Mouse (Mus musculus) hindbrain, embryonic 12.5 days (tissue): Measurements from ENCODE around the gene Slc1a3. TPM values are rescaled to one million over a fixed set of nuclear protein-coding genes. Genes with fewer than 3 reads are reported as not detected.
A peak's percentile ranks its signal among the peaks of the same experiment; 100 is the strongest.
"Not testable (repeated sequence)": the region's sequence is repeated elsewhere in the genome, so short reads cannot be mapped to it uniquely, and the experiment has no call there.

Source experiments
- ATAC-seq: fragments of 200-750 bp; cut with Nextera tagmentation; 2 replicates; pipeline ENCODE4 v1.8.0; 2017; ENCODE audit warnings: moderate TSS enrichment; ENCODE audit not compliant: low FRiP score
- H3K27ac ChIP-seq: fragments of 300-500 bp; sonication (generic); 2 replicates; pipeline ENCODE4 v1.5.1; 2016; ENCODE audit warnings: mild to moderate bottlenecking
- H3K27me3 ChIP-seq: fragments of 300-500 bp; sonication (generic); 2 replicates; pipeline ENCODE4 v1.6.1; 2016; ENCODE audit warnings: mild to moderate bottlenecking
- H3K36me3 ChIP-seq: fragments of 300-500 bp; sonication (generic); 2 replicates; pipeline ENCODE4 v1.6.1; 2016; ENCODE audit warnings: mild to moderate bottlenecking
- H3K4me1 ChIP-seq: fragments of 300-500 bp; sonication (generic); 2 replicates; pipeline ENCODE4 v1.6.1; 2016
- H3K4me2 ChIP-seq: fragments of 300-500 bp; sonication (generic); replicated peaks from 2 replicates; pipeline ENCODE4 v1.6.1; 2016; ENCODE audit warnings: mild to moderate bottlenecking
- H3K4me3 ChIP-seq: fragments of 300-500 bp; sonication (generic); 2 replicates; pipeline ENCODE4 v1.5.1; 2016; ENCODE audit warnings: mild to moderate bottlenecking
- H3K9ac ChIP-seq: fragments of 300-500 bp; sonication (generic); 2 replicates; pipeline ENCODE4 v1.6.1; 2016; ENCODE audit warnings: mild to moderate bottlenecking, moderate library complexity
- H3K9me3 ChIP-seq: fragments of 300-500 bp; sonication (generic); replicated peaks from 2 replicates; pipeline ENCODE4 v1.6.1; 2016; ENCODE audit warnings: mild to moderate bottlenecking
- WGBS: fragments of 180-500 bp; shearing (Covaris S2); methylation state at CpG from one replicate; pipeline ENCODE4 v1.1.7; 2016; 5-methylcytosine and 5-hydroxymethylcytosine counted together
- polyA plus RNA-seq: library from polyadenylated mRNA; unstranded; fragments of >200 nt; fragmentation: Nextera tagmentation; extraction: Ambion mirVana; gene quantifications from 2 replicates; pipeline ENCODE4 v1.2.1, GENCODE M21; 2016

Gene Slc1a3
- polyA plus RNA-seq, 1 experiment from 2014 or later: 112 TPM

DNA sequence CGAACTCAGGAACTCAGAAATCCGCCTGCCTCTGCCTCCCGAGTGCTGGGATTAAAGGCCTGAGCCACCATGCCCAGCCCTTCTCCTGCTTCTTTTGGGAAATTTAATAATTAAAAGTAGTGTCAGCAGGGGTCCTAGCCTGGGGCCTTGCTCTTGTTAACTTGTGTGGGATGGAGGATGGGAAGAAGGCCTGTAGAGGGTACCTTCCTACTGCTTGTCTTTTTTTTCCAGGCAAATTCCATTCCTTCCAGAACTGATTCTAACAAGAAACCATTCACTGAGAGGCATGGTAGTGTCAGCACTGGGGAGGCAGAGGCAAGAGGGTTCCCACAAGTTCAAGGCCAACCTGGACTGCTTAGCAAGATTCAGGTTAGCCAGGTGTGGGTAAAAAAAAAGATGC is 11.2 kb upstream of the Slc1a3 start:
- H3K4me1 ChIP-seq: no peaks in the 10 kb centered on the region
- no peaks in the 10 kb centered on the region for H3K9me3 ChIP-seq
- H3K27ac ChIP-seq: no peak overlapping the region
- no peak for ATAC-seq
- WGBS: 95% methylated on average over 3 of the region's 3 CpGs
- no peak overlapping the region for H3K4me3 ChIP-seq
- H3K36me3 ChIP-seq: no peaks in the 10 kb centered on the region
- no peak overlapping the region for H3K4me2 ChIP-seq
- H3K27me3 ChIP-seq: no peaks in the 10 kb centered on the region
- H3K9ac ChIP-seq: no peak overlapping the region

DNA sequence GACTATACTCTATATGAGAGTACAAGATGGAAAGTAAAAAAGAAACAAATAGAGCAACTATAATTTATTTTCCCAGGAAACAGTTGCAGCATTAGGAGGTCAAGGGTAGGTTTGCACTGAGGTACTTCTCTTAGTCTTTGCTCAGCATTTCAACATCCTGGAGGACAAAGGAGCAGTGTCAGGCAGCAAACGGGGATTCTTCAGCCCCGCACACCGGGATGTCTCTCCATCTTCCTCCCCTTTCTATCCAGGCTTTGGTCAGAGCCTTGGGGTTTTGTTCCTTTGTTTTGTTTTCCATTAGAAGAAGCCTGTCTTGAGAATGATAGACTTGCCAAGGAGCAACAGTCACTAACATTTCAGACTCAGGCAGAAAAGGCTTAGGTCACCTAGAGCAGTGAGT is 10.4 kb upstream of the Slc1a3 start:
- Histone ChIP-seq H3K9me3 (no peaks in the 10 kb centered on the region), H3K9ac (no peak overlapping the region), H3K4me3 (no peak overlapping the region), H3K27ac (no peak overlapping the region), H3K27me3 (no peaks in the 10 kb centered on the region), H3K4me2 (no peak overlapping the region), H3K36me3 (no peaks in the 10 kb centered on the region), H3K4me1 (peaks cover 5% of the 10 kb centered on the region)
- no peak for ATAC-seq
- 17% methylated on average over 3 of the region's 3 CpGs for WGBS

DNA sequence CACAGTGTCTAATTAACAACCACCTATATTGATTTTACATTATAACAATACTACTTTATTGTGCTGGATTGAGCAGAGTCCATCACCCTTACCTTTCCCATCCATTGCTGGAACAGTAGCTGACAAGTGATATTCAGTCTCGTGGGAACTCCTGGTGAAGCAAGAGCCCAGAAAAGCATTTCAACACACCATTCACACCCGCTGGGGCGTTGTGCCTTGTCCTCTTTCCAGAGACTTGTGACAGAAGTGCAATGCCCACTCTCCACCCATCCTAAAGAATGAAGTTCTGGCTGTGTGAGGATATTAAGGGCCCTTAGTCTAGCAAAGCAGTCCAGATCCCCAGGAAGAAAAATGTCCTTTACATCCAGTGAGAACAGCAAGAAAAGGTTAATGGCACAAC is 7.9 kb upstream of the Slc1a3 start:
- no peaks in the 10 kb centered on the region for H3K27me3 ChIP-seq
- H3K4me1 ChIP-seq: peaks cover 5% of the 10 kb centered on the region
- H3K9me3 ChIP-seq: no peaks in the 10 kb centered on the region
- 79% methylated on average over 3 of the region's 3 CpGs for WGBS
- no peak overlapping the region for H3K4me3 ChIP-seq
- no peaks in the 10 kb centered on the region for H3K36me3 ChIP-seq
- H3K9ac ChIP-seq: no peak overlapping the region
- no peak overlapping the region for H3K27ac ChIP-seq
- no peak overlapping the region for H3K4me2 ChIP-seq
- no peak for ATAC-seq

DNA sequence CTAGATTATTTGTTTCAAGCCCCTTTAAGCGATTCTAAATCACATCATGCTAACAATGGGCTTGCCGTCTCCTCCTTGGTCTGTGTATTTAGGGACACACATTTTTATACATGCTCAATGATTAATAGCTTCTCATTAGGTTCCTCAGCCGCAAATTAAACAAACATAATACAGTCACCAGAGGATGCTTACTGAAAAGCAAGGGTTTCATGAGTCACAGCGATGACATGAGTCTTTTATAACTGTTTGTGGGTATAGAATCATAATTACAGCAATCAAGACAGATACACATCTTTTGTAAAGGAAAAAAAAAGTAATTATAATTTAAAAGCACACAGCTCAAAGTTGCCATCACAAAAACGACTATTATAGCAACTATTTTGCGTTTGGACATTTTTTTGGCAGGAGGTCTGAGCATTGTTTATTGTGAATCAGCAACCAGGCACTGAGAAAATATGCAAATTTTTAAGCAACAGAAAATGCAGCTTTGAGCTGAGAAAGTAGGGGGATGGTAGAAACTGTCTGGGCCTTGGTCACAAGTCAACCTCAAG is 6.5 kb upstream of the Slc1a3 start:
- no peaks in the 10 kb centered on the region; the same call in 1 of the 2 replicates for H3K27me3 ChIP-seq
- WGBS: 24% methylated on average over 6 of the region's 6 CpGs
- peak overlapping the region; percentile 60; the same call in 1 of the 2 replicates for H3K27ac ChIP-seq
- no peaks in the 10 kb centered on the region for H3K9me3 ChIP-seq
- no peak overlapping the region for H3K4me3 ChIP-seq
- no peaks in the 10 kb centered on the region for H3K36me3 ChIP-seq
- peak overlapping the region; percentile 41 for H3K4me2 ChIP-seq
- H3K9ac ChIP-seq: no peak overlapping the region
- peaks cover 5% of the 10 kb centered on the region for H3K4me1 ChIP-seq
- ATAC-seq: peak; percentile 85

DNA sequence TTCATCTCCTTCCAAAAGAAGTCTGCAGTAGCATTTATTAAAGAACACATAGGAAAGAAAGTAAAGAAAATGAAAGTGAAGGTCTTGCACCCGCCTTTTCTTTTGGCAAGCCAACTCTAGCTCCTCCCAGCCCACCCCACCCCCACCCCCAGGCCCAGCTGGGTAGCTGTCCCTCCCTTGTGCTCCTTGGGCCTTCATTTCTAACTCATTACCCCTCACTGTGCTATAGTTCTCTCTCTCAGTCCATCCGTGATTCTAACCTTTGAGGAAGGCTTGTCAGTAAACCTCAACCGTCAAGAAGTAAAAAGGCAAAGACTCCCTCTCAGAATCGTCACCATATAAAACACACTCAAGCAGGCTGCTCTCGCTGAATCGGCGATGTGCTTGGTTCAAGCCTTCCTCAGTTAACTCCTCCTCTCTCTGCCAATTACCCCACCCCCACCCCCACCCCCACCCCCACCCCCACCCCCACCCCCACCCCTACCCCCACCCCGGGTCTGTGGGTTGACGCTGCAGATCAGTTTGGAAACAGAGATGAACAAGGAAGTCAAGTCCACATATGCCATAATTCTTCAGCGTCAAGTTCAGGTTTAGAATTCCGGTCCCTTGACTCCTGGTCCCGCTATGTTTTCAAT is 5.9 kb upstream of the Slc1a3 start:
- Histone ChIP-seq H3K9ac (no peak overlapping the region), H3K9me3 (no peaks in the 10 kb centered on the region), H3K36me3 (no peaks in the 10 kb centered on the region), H3K4me3 (peak overlapping the region; percentile 6; the same call in 1 of the 2 replicates), H3K27ac (peak overlapping the region; percentile 60; the same call in 1 of the 2 replicates), H3K27me3 (no peaks in the 10 kb centered on the region; the same call in 1 of the 2 replicates), H3K4me1 (peaks cover 5% of the 10 kb centered on the region), H3K4me2 (peak overlapping the region; percentile 41)
- WGBS: 9% methylated on average over 12 of the region's 12 CpGs
- ATAC-seq: peak; percentile 73

DNA sequence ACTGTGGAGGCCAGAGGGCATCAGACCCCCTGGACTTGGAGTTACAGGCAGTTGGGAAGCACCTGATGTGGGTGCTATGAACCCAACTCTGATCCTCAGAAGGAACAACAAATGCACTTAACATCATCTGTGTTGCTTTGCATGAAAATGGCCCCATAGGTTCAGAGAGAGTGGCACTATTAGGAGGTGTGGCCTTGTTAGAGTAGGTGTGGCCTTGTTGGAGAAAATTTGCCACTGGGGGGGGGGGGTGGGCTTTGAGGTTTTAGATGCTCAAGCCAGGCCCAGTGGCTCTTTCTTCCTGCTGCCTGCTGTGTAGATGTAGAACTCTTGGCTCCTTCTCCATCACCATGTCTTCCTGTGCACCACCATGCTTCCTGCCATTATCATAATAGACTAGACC is 5.1 kb upstream of the Slc1a3 start:
- Histone ChIP-seq H3K27ac (no peak overlapping the region), H3K27me3 (no peaks in the 10 kb centered on the region; the same call in 1 of the 2 replicates), H3K4me1 (peaks cover 8% of the 10 kb centered on the region), H3K4me3 (no peak overlapping the region), H3K4me2 (no peak overlapping the region), H3K9ac (no peak overlapping the region), H3K9me3 (no peaks in the 10 kb centered on the region), H3K36me3 (no peaks in the 10 kb centered on the region)
- ATAC-seq: no peak

DNA sequence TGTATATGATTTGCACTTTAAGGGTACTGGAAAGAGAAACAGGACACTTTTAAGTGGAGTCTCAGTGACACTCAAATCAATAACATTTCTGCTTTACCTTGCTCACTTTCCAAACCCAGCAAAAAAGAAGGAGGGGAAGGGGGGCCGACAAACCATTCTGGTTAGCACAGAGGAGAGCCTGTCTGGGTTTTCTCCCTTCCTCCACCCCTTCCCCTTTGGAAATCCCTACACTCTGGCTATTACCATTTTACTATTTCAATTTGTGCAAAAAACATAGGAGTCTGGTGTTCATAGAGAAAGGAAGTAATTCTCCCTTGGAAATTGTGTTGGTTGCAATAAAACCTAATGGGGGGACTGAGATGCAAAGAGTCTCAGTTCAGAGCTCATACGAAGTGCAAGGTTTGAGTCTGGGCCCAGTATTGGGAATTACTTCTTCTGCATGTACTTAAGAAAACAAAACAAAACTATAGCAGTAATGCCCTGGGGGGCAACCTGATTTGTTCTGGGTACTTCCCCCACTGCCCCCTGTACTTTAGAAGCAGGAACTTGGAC is 1.9 kb upstream of the Slc1a3 start:
- no peak overlapping the region for H3K4me2 ChIP-seq
- no peaks in the 10 kb centered on the region for H3K9me3 ChIP-seq
- H3K36me3 ChIP-seq: no peaks in the 10 kb centered on the region
- H3K27me3 ChIP-seq: no peaks in the 10 kb centered on the region; the same call in 1 of the 2 replicates
- H3K9ac ChIP-seq: no peak overlapping the region
- peaks cover 9% of the 10 kb centered on the region for H3K4me1 ChIP-seq
- H3K4me3 ChIP-seq: no peak overlapping the region
- H3K27ac ChIP-seq: no peak overlapping the region
- WGBS: 69% methylated on average over 2 of the region's 2 CpGs
- no peak for ATAC-seq

DNA sequence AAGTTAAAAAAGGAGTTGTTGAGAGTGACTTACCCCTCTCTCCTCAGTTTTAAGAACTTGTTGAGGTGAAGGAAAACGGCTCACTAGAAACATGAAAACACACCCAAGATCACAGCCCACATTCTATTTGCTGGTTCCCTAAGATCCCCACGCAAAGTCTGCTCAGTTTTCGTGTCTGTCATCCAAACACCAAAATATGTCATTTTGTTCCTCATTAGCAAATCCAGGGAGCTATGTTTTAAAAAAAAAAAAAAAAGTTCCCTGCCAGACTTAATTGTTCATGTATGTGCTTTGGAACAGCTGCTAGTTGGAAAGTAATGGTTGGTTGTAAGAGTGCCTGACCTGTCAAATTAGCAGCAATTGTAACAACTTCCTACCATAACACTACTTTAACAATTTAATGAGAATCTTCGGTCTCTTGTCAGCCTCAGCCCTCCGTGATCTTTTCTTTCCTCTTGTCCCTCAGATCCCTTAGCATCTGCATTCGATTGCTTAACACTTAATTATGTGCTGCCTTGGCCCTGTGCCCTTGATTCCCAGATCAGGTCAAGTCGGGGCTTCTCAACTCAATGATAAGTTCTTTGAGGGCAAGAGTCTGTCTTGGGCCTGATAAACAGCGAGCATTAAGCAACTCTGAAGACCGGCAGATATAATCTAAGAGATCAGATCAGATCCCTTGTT is 1.2 kb upstream of the Slc1a3 start:
- Histone ChIP-seq H3K36me3 (no peaks in the 10 kb centered on the region), H3K27me3 (no peaks in the 10 kb centered on the region; the same call in 1 of the 2 replicates), H3K9me3 (no peaks in the 10 kb centered on the region), H3K4me3 (no peak overlapping the region), H3K4me1 (peaks cover 11% of the 10 kb centered on the region), H3K4me2 (no peak overlapping the region), H3K9ac (no peak overlapping the region), H3K27ac (no peak overlapping the region)
- 72% methylated on average over 9 of the region's 9 CpGs for WGBS
- no peak for ATAC-seq

DNA sequence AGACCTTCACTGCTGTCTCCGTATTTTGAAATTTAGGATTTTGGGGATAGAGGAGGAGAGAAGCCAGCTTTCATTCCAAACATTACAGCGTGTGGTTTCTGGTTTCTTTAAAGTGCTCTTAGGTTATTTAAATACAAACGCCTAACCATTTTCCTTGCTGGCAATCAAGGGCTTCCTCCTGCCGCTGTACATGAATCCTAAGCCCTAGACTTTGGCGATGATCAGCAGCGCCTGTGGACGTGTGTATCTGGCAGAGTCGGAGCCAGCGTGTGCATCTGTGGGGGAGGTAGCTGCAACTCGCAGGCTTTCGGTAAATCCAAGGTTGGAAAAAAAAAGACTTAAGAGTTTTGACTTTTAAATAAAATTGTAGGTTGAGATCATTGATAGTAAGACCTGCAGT is 986 bp downstream of the Slc1a3 start:
- Histone ChIP-seq H3K36me3 (no peaks in the 10 kb centered on the region), H3K27me3 (no peaks in the 10 kb centered on the region; the same call in 1 of the 2 replicates), H3K9ac (peak overlapping the region; percentile 70), H3K4me1 (peaks cover 7% of the 10 kb centered on the region; the same call in 1 of the 2 replicates), H3K27ac (no peak overlapping the region), H3K4me2 (peak overlapping the region; percentile 85), H3K4me3 (peak overlapping the region; percentile 59), H3K9me3 (no peaks in the 10 kb centered on the region)
- 2% methylated on average over 11 of the region's 11 CpGs for WGBS
- peak; percentile 64; the same call in 1 of the 2 replicates for ATAC-seq

DNA sequence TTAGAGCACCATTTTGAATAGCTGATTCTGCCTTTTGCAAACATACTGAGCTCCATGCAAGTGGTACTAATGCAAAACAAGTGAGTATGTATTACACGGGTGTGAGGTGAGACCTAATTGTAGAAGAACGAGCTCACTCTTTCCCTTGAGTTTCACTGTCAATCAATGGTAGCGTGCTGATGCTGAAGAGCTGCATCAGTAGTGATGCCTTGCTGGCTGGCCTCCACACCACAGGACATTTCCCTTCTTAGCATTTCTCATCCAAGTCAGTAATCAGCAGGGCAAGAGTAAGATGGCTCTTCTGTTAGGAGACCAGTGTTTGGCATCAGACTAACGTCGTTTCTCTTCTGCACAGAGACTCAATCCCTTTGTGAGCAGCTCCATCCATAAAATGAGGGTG is 4.0 kb downstream of the Slc1a3 start:
- H3K27ac ChIP-seq: 0 out of 2 replicates have a peak overlapping the region, but pooled peaks have one; percentile 7
- H3K36me3 ChIP-seq: no peaks in the 10 kb centered on the region
- no peak overlapping the region for H3K4me2 ChIP-seq
- H3K27me3 ChIP-seq: no peaks in the 10 kb centered on the region
- no peak overlapping the region for H3K4me3 ChIP-seq
- WGBS: 81% methylated on average over 5 of the region's 5 CpGs
- peaks cover 7% of the 10 kb centered on the region; the same call in 1 of the 2 replicates for H3K4me1 ChIP-seq
- ATAC-seq: no peak
- H3K9me3 ChIP-seq: no peaks in the 10 kb centered on the region
- H3K9ac ChIP-seq: no peak overlapping the region

DNA sequence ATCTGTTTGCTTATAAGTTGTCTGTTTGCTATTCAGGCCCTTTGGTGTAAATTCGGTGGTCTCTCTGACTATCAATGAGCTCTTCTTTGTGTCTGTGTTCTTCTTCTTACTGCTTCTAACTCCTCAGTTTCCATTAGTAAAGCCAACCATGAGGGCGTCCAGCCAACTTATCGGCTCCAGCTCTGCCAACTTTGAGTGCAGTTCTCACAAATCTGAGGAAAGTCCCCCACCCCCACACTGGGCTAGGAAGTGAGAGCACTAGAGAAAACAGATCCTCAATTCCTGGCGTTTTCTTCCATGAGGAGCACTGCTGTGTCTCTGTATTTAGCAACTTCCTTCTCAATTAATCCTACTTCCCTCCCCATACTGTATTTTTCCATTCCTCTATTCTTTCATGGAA is 4.4 kb downstream of the Slc1a3 start:
- ATAC-seq: no peak
- 70% methylated on average over 4 of the region's 4 CpGs for WGBS
- Histone ChIP-seq H3K27me3 (no peaks in the 10 kb centered on the region), H3K36me3 (no peaks in the 10 kb centered on the region), H3K4me2 (no peak overlapping the region), H3K4me3 (no peak overlapping the region), H3K27ac (no peak overlapping the region), H3K4me1 (peaks cover 7% of the 10 kb centered on the region; the same call in 1 of the 2 replicates), H3K9ac (no peak overlapping the region), H3K9me3 (no peaks in the 10 kb centered on the region)

DNA sequence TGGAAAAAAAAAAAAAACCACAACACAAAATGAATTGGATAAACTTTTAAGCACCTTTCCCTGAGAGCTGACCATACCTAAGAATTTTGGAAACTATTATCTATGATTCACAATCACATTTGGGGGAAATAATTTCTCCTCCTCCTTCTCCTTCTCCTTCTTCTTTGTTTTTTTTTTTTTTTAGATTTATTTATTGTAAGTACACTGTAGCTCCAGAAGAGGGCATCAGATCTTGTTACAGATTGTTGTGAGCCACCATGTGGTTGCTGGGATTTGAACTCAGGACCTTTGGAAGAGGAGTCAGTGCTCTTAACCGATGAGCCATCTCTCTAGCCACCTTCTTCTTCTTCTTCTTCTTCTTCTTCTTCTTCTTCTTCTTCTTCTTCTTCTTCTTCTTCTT is 5.0 kb downstream of the Slc1a3 start:
- not testable (repeated sequence) for H3K4me3 ChIP-seq, H3K9ac ChIP-seq, H3K27ac ChIP-seq, H3K36me3 ChIP-seq, H3K4me2 ChIP-seq, H3K9me3 ChIP-seq, H3K27me3 ChIP-seq, ATAC-seq, H3K4me1 ChIP-seq
- WGBS: 90% methylated on average over 1 of the region's 1 CpGs
